Mouse (Mus musculus): ENCODE measurements around the gene Comp. TPM values are rescaled to one million over a fixed set of nuclear protein-coding genes. Genes with fewer than 3 reads are reported as not detected.

The Comp gene
- polyA plus RNA-seq (2012; rRNA removed), result 0.23 and 14.2 TPM in 2 replicates

DNA sequence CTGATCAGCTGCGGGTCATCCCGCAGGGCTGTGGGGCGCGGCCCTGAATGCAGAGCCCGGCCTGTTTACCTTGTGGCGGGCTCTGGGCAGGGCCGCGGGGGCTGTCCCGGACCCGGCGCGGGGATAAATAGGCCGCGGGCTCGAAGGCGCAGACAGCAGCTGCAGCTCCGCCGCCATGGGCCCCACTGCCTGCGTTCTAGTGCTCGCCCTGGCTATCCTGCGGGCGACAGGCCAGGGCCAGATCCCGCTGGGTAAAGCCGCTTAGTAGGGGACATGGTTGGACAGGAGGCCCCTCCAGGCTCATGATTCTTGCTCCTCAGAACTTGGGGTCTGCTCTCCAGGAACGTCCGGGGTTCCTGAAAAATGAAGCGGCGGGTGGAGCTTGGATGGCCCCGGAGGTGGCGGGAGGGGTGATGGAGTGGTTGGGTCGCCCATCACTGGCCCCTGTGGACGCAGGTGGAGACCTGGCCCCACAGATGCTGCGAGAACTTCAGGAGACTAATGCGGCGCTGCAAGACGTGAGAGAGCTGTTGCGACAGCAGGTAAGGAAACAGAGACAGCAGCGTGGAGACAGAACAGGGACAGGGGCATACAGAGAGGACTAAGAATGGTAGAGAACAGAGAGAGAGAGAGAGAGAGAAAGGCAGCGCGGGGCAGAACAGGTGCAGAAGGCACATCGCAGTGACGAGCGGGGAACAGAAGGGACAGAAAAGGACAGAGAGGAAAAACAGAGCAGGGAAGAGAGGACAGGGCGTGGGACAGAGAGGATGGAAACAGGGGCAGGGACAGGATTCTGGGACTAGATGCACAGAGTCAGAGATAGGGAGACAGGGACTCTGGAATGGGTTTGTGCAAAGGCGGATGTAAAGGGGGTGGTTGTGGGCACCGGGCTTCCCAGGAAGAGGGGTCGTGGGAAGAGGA, at the start of gene Comp:
Comp (plus strand) TSS at position 162 of the 921 bp plus-strand sequence.

DNA sequence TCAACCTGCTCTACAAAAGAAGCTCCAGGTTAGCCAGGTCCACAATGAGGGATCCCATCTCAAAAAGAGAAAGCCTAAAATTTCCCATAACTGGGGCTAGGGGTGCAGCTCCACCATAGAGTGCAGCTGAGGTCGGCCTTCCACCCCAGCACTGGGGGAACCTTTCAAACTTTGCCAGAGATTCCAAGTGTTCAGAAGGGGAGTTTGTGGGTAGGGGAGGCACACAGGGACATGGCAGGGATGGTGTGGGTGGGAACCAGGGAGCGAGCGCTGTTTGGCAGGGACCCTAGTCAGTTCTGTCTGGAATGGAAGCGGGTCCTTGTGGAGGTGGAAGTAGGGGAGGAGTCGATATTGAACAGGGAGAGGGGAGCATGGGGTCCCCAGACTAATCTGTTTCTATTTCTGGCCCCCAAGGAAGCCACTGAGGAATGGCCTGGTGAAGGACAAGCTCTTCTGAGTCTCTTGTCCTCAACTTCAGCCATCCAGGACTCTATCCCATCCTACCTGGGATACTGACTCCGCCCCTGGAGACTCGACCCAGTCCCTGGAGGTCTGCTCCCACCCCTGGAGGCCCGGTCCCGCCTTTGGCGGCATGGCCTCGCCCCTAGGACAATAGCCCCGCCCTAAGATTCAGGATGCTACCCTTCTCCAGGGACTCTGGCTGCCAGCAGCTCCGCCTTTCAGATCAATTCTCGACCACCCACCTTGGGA, 44.1 kb upstream of the Comp start, which contains the start of gene Gdf1:
Gdf1 (plus strand) TSS at position 694 of the 711 bp plus-strand sequence.

DNA sequence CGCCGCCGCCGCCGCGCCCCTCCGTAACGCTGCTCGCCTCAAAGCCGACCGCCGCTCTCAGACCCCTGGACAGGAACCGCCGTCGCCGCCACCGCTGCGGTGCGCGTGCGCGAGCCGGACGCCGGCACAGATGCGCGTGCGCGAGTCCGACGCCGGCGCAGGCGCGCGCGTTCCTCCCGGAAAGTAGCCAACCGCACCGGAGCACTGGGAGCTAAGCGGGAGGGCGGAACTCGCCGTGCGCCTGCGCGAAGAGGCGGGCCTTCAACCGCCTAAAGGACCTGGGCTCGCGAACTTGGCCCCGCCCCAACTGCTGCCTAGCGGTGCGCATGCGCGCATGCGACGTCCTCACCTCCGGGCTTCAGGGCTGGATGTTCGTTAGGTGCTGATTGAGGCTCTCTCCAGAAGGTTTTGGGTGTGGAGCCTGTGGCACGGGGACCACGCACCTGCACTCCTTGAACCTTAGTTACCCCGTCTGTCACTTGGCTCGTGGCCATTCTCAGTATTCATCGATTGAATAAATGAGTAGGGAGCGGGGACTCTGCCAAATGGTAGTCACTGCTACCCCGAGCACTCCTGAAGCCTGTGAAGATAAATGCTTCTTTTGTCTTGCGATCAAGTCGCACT, 20.1 kb upstream of the Comp start, which contains the start of gene Upf1:
Upf1 (minus strand) TSS at position 85 of the 624 bp plus-strand sequence.

Other genes starting within 250 kb of the Comp start
- gene Nr2c2ap, start 242.2 kb upstream of the Comp start, polyA plus RNA-seq (2012; rRNA removed), result 22.3 and 23.8 TPM in 2 replicates
- gene Rfxank, start 234.4 kb upstream of the Comp start, polyA plus RNA-seq (2012; rRNA removed), result 21.1 and 22.6 TPM in 2 replicates
- 99.4 and 109 TPM in 2 replicates for gene Borcs8, start 234.1 kb upstream of the Comp start, polyA plus RNA-seq (2012; rRNA removed)
- 0.38 and 0.41 TPM in 2 replicates for gene Mef2b, start 233.8 kb upstream of the Comp start, polyA plus RNA-seq (2012; rRNA removed)
- gene Tmem161a, start 201.2 kb upstream of the Comp start, polyA plus RNA-seq (2012; rRNA removed), result 91.8 and 98.7 TPM in 2 replicates
- gene Slc25a42, start 161.3 kb upstream of the Comp start, polyA plus RNA-seq (2012; rRNA removed), result 23.3 and 27.3 TPM in 2 replicates
- 144 and 152 TPM in 2 replicates for gene Sugp2, start 139.3 kb upstream of the Comp start, polyA plus RNA-seq (2012; rRNA removed)
- 81.8 and 84.9 TPM in 2 replicates for gene Armc6, start 139.1 kb upstream of the Comp start, polyA plus RNA-seq (2012; rRNA removed)
- 74.1 and 85.3 TPM in 2 replicates for gene Homer3, start 90.7 kb upstream of the Comp start, polyA plus RNA-seq (2012; rRNA removed)
- gene Ddx49, start 71.1 kb upstream of the Comp start, polyA plus RNA-seq (2012; rRNA removed), result 59.2 and 61.1 TPM in 2 replicates
- gene Cope, start 71.0 kb upstream of the Comp start, polyA plus RNA-seq (2012; rRNA removed), result 281 and 299 TPM in 2 replicates
- gene Cers1, start 57.8 kb upstream of the Comp start, polyA plus RNA-seq (2012; rRNA removed), result 27.7 and 27.9 TPM in 2 replicates
- gene Gdf1, start 43.7 kb upstream of the Comp start, polyA plus RNA-seq (2012; rRNA removed), result 13.2 and 14.1 TPM in 2 replicates
- gene Upf1, start 20.3 kb upstream of the Comp start, polyA plus RNA-seq (2012; rRNA removed), result 26.8 and 30.5 TPM in 2 replicates
- gene Crtc1, start 66.0 kb downstream of the Comp start, polyA plus RNA-seq (2012; rRNA removed), result 46.5 and 52.0 TPM in 2 replicates
- 37.6 and 39.6 TPM in 2 replicates for gene Klhl26, start 103.4 kb downstream of the Comp start, polyA plus RNA-seq (2012; rRNA removed)
- gene Tmem59l, start 113.8 kb downstream of the Comp start, polyA plus RNA-seq (2012; rRNA removed), result 47.6 and 47.7 TPM in 2 replicates
- gene Crlf1, start 119.6 kb downstream of the Comp start, polyA plus RNA-seq (2012; rRNA removed), result 1.8 and 6.7 TPM in 2 replicates
- 177 and 179 TPM in 2 replicates for gene Rex1bd, start 133.2 kb downstream of the Comp start, polyA plus RNA-seq (2012; rRNA removed)
- 1,708 and 2,002 TPM in 2 replicates for gene Uba52, start 137.2 kb downstream of the Comp start, polyA plus RNA-seq (2012; rRNA removed)
- gene Fkbp8, start 154.2 kb downstream of the Comp start, polyA plus RNA-seq (2012; rRNA removed), result 446 and 466 TPM in 2 replicates
- 42.2 and 43.7 TPM in 2 replicates for gene Kxd1, start 154.4 kb downstream of the Comp start, polyA plus RNA-seq (2012; rRNA removed)
- gene Ell, start 165.9 kb downstream of the Comp start, polyA plus RNA-seq (2012; rRNA removed), result 29.2 and 29.7 TPM in 2 replicates
- 143 and 177 TPM in 2 replicates for gene Isyna1, start 220.8 kb downstream of the Comp start, polyA plus RNA-seq (2012; rRNA removed)
- 183 and 213 TPM in 2 replicates for gene Ssbp4, start 235.3 kb downstream of the Comp start, polyA plus RNA-seq (2012; rRNA removed)
- gene Lrrc25, start 242.6 kb downstream of the Comp start, polyA plus RNA-seq (2012; rRNA removed), result 1.6 TPM in 2 replicates

Measured in central nervous system, embryonic 14 days (tissue).